ENCODE assay signal across 29 mouse cellular contexts in genomic region chr3:127093631-127094030, GRCm38 (mm10).
DNase-seq lines count a peak whose midpoint lies in the region; TF ChIP-seq lines count a peak whose summit lies in the region.
"Had no signal": no experiment of that assay in that cellular context is flagged by ENCODE, and none has a peak within 500 bp of the region (broad histone marks: within the 10 kb centered on the region; RNA-seq: fewer than 3 reads in every experiment).

No protein-coding gene starts in this region.

- DNase-seq in frontal cortex, adult 2 months (ENCODE audit: extremely low spot score in 1 of 2, low spot score in 1 of 2): peak; percentile 40 to 68
- no peak for DNase-seq in frontal cortex, postnatal 25 days (ENCODE audit: low spot score in 2 of 2)
- peak; percentile 43 to 52 for DNase-seq in left cerebral cortex, adult 18-20 months (ENCODE audit: low spot score in 2 of 2)
- no peak for DNase-seq in left cerebral cortex, postnatal 10 days (ENCODE audit: extremely low spot score in 1 of 2, low spot score in 2 of 2)
- DNase-seq in brain, adult 2 months (ENCODE audit: low read depth, low spot score): peak; percentile 85
- DNase-seq in gastrocnemius, adult 2 months: no peak
- DNase-seq: adrenal gland, adult 8-10 months; cerebellum, adult 11 months; cerebellum, adult 9-10 months; embryo, embryonic 11 days; heart, postnatal 14 days; kidney, adult 2 months; kidney, postnatal 36 days; layer of hippocampus, postnatal 36 days; liver; lung, adult 2 months; lung, postnatal 10 days; midbrain, embryonic 14.5 days; spleen, adult 18-20 months; thymus, adult 18-20 months; thymus, postnatal 25 days had no signal

- no peak for TF ChIP-seq CTCF in olfactory bulb, adult 2 months (IDR thresholded peaks at IDR 0.05; ENCODE audit: insufficient read depth, low read depth, low read length)
- no peak for TF ChIP-seq CTCF in gastrocnemius, adult 2 months (IDR thresholded peaks at IDR 0.05)

- intact Hi-C loops in left cerebral cortex, postnatal 10 days (cut with DNase I): no loop called here
- intact Hi-C loops in gastrocnemius, adult 2 months (cut with DNase I): no loop called here

- peak overlapping the region; percentile 74 for H3K27ac ChIP-seq in olfactory bulb, adult 2 months (ENCODE audit: insufficient read depth, low read depth, low read length)
- H3K27ac ChIP-seq in gastrocnemius, adult 2 months: no peak overlapping the region
- H3K27ac ChIP-seq: embryonic facial prominence, embryonic 12.5 days; hindbrain, embryonic 10.5 days; hindbrain, postnatal 0 days; intestine, embryonic 15.5 days; liver, embryonic 14.5 days; macrophage; neural tube, embryonic 15.5 days had no signal

- H3K4me3 ChIP-seq in olfactory bulb, adult 2 months (ENCODE audit: insufficient read depth, low read depth, low read length): no peak overlapping the region
- no peak overlapping the region for H3K4me3 ChIP-seq in gastrocnemius, adult 2 months
- H3K4me3 ChIP-seq: embryonic facial prominence, embryonic 12.5 days; hindbrain, embryonic 10.5 days; intestine, embryonic 15.5 days; neural tube, embryonic 15.5 days had no signal

- no peak for TF ChIP-seq POLR2A in olfactory bulb, adult 2 months (IDR thresholded peaks at IDR 0.05; ENCODE audit: insufficient read depth, low read depth, low read length)

- WGBS in olfactory bulb, adult 2 months: 35% methylated on average over 4 of the region's 4 CpGs

- H3K4me1 ChIP-seq in olfactory bulb, adult 2 months (ENCODE audit: control insufficient read depth, insufficient read depth, low read length): peaks cover 7% of the 10 kb centered on the region
- H3K4me1 ChIP-seq: embryonic facial prominence, embryonic 12.5 days; hindbrain, embryonic 10.5 days; intestine, embryonic 15.5 days; neural tube, embryonic 15.5 days had no signal

Comparison
In these comparisons a context has a peak if more than half of its experiments do, and no peak if none do; other contexts are left out.
1. DNase-seq: peak in frontal cortex, adult 2 months (2 of 2), left cerebral cortex, adult 18-20 months (2 of 2) and brain, adult 2 months (single experiment); none in frontal cortex, postnatal 25 days (0 of 2), left cerebral cortex, postnatal 10 days (0 of 2) and gastrocnemius, adult 2 months (single experiment).